Mouse (Mus musculus) embryonic facial prominence, embryonic 15.5 days (tissue): Measurements from ENCODE around the gene Gm3893. TPM values are rescaled to one million over a fixed set of nuclear protein-coding genes. Genes with fewer than 3 reads are reported as not detected.
"Not testable (repeated sequence)": the region's sequence is repeated elsewhere in the genome, so short reads cannot be mapped to it uniquely, and the experiment has no call there.

ENCODE experiments used
- ATAC-seq: fragments of 200-750 bp; cut with Nextera tagmentation; 2 replicates; pipeline ENCODE4 v1.8.0; 2017; ENCODE audit warnings: low read depth, moderate TSS enrichment; ENCODE audit not compliant: insufficient number of reproducible peaks, low FRiP score, low TSS enrichment
- H3K27ac ChIP-seq: fragments of 300-500 bp; sonication (generic); replicated peaks from 2 replicates; pipeline ENCODE4 v1.5.1; 2015; ENCODE audit warnings: mild to moderate bottlenecking, inconsistent platforms
- H3K27me3 ChIP-seq: fragments of 300-500 bp; sonication (generic); 2 replicates; pipeline ENCODE4 v1.6.1; 2015; ENCODE audit warnings: inconsistent platforms
- H3K36me3 ChIP-seq: fragments of 300-500 bp; sonication (generic); 2 replicates; pipeline ENCODE4 v1.6.1; 2015; ENCODE audit warnings: mild to moderate bottlenecking, inconsistent platforms
- H3K4me1 ChIP-seq: fragments of 300-500 bp; sonication (generic); 2 replicates; pipeline ENCODE4 v1.6.1; 2015; ENCODE audit warnings: inconsistent platforms
- H3K4me2 ChIP-seq: fragments of 300-500 bp; sonication (generic); replicated peaks from 2 replicates; pipeline ENCODE4 v1.6.1; 2015; ENCODE audit warnings: mild to moderate bottlenecking, inconsistent platforms
- H3K4me3 ChIP-seq: fragments of 300-500 bp; sonication (generic); replicated peaks from 2 replicates; pipeline ENCODE4 v1.5.1; 2015; ENCODE audit warnings: mild to moderate bottlenecking, inconsistent platforms
- H3K9ac ChIP-seq: fragments of 300-500 bp; sonication (generic); 2 replicates; pipeline ENCODE4 v1.6.1; 2015; ENCODE audit warnings: inconsistent platforms
- H3K9me3 ChIP-seq: fragments of 300-500 bp; sonication (generic); replicated peaks from 2 replicates; pipeline ENCODE4 v1.6.1; 2016; ENCODE audit warnings: inconsistent platforms
- WGBS: fragments of 180-500 bp; shearing (Covaris S2); methylation state at CpG from one replicate; pipeline ENCODE4 v1.1.7; 2015; 5-methylcytosine and 5-hydroxymethylcytosine counted together
- polyA plus RNA-seq: library from polyadenylated mRNA; unstranded; fragments of >200 nt; fragmentation: Nextera tagmentation; extraction: Ambion mirVana; gene quantifications from 2 replicates; pipeline ENCODE4 v1.2.1, GENCODE M21; 2015

The Gm3893 gene
- not detected in 2 replicates for polyA plus RNA-seq

DNA sequence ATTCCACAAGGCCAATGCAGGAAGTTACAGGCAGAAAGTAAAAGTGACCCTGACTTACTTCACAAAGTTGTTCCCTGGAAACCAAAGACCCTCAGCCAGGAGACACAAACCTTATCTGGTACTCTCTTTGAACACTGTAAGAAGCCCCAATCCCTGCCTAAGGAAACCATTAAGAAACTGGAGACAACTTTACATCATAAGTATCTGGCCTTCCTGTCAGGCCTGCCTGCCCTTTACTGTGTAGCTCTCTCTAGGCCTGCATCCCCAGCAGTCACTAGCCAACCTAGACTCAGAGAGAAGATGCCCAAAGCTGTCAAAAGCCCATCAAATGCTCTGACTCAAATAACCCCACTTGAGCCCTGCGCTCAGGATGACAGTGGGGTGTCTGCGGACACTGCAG is at the start of gene Gm3893:
Gm3893 (plus strand) TSS at position 301 of the 400 bp plus-strand sequence.
- not testable (repeated sequence) for H3K4me3 ChIP-seq

GRCm38 (mm10) chr4:42114517-42114916 is 23.5 kb downstream of the Gm3893 start, which contains the start of gene Gm13304:
Gene Gm13304 (plus strand): TSS chr4:42114817.
- not testable (repeated sequence) for ATAC-seq, H3K9me3 ChIP-seq
- WGBS, result no CpG with 5 or more reads among the region's 5 CpGs

More for the DNA sequence above, at the start of gene Gm3893:
- not testable (repeated sequence) for H3K36me3 ChIP-seq, H3K4me2 ChIP-seq, H3K27me3 ChIP-seq, ATAC-seq, H3K4me1 ChIP-seq, H3K9ac ChIP-seq, H3K27ac ChIP-seq, H3K9me3 ChIP-seq
- WGBS, result no CpG with 5 or more reads among the region's 2 CpGs

More at GRCm38 (mm10) chr4:42114517-42114916, 23.5 kb downstream of the Gm3893 start, which contains the start of gene Gm13304:
- not testable (repeated sequence) for H3K4me2 ChIP-seq, H3K4me1 ChIP-seq, H3K4me3 ChIP-seq, H3K36me3 ChIP-seq, H3K27me3 ChIP-seq, H3K27ac ChIP-seq, H3K9ac ChIP-seq

Other genes starting within 250 kb of the Gm3893 start
- 39.2 and 41.8 TPM in 2 replicates for gene Gm21541, start 187.6 kb upstream of the Gm3893 start, polyA plus RNA-seq
- 2.6 and 3.7 TPM in 2 replicates for gene Gm20878, start 149.6 kb upstream of the Gm3893 start, polyA plus RNA-seq
- 0.28 and 0.34 TPM in 2 replicates for gene Fam205a4, start 125.1 kb upstream of the Gm3893 start, polyA plus RNA-seq
- gene Gm21093, start 56.5 kb upstream of the Gm3893 start, polyA plus RNA-seq, result 0.11 and 0.22 TPM in 2 replicates
- 11.0 and 23.4 TPM in 2 replicates for gene Gm13304, start 23.6 kb downstream of the Gm3893 start, polyA plus RNA-seq
- 0.77 and 0.93 TPM in 2 replicates for gene Gm13306, start 62.2 kb downstream of the Gm3893 start, polyA plus RNA-seq
- 0.63 and 1.5 TPM in 2 replicates for gene Gm13305, start 77.4 kb downstream of the Gm3893 start, polyA plus RNA-seq
- not detected in 2 replicates for gene Gm10600, start 149.4 kb downstream of the Gm3893 start, polyA plus RNA-seq
- gene Ccl21b, start 164.6 kb downstream of the Gm3893 start, polyA plus RNA-seq, result not detected in 2 replicates
- gene Gm21953, start 203.1 kb downstream of the Gm3893 start, polyA plus RNA-seq, result not detected in 2 replicates
- not detected in 2 replicates for gene Fam205a3, start 227.1 kb downstream of the Gm3893 start, polyA plus RNA-seq